Mouse (Mus musculus): ENCODE measurements around the gene Xkr7.

Xkr7 gene

DNA sequence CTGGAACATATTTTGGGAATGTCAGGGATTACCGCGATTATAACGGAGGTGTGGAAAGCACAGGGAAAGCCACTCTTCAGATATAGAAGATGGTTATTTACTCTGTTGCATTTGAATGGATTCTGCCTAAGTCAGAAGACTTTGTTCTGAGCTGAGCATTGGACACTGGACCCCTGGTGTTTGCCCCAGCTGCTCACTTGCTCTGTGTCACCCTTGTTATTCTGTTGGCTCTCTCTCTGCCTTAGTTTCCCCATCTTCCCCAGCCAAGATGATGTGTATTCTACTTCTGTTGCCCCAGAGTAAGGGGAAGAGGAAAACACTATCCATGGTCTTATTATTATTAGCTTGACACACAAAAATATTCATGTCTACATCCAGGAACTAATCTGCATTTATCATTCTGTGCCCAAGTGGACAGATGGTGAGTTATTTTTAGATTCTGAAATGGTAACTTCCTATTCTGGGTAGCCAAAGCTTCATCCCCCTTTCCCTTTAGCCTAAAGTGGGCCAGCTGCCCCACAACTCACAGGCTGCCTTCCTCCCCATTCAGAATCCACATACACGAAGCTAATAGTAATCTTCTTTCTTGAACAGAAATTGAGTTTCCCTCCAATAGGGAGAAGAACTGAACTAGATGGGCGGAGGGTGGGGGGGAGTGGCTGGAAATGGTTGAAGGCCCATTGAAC lies 2.0 kb downstream of the Xkr7 start:
- no peak for DNase-seq

DNA sequence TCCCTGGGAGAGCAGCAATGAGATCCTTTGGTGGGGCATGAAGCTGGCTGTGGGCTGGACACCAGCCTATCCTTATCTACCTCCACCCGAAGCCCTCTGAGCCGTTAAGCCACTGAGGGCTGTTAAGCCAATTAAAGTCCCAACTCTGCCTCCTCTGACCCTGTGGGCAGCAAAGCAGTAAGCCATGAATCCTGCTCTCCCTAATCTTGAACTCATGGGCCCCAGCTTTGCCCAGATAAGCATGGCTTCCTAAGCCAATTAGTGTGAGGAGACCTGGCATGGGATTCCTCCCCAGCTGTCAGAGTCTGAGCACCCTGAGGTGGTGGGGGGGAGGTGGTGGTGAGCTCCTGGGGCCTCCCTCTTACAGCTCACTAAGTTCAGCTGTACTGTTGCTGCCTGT lies 5.0 kb downstream of the Xkr7 start:
- no peak for DNase-seq

DNA sequence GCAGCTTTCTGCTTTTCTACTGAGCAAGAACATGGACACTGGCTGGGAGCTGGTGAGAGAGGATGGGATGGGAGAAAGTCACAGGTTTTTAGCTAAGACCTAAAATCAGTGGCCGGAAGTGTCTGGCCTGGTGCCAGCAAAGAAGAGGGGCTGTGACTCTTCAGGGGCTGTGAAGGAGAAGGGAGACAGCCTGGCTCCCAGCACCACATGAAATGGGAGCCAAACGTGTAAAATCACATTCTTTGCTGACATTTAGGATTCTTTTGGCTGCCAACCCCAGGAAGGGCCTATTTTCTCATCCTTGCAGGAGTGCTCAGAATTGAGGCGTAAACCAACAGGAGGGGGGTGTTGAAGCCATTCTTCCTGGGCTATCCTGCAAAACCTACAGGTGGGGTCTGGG lies 12.2 kb downstream of the Xkr7 start:
- DNase-seq: no peak

DNA sequence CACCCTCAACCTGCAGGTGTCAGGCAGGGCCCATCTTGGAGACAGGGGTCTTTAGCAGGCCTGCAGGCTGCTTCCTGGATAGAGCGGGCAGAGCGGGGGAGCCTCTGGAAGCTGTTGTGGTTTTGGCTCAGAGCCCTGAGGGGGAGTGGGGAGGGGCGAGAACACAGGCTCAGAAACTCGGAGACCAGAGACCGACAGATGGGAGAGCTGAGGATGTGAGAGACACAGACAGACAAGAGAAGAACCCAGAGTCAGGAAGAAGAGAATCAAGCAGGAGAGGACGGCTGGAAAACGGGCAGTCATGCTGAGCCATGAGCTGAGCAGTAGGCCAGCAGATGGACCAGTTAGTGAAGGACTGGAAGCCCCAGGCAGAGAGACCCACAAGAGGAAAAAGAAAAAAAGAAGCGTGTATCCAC lies 14.2 kb downstream of the Xkr7 start:
- DNase-seq: peak; percentile 58 to 74

DNA sequence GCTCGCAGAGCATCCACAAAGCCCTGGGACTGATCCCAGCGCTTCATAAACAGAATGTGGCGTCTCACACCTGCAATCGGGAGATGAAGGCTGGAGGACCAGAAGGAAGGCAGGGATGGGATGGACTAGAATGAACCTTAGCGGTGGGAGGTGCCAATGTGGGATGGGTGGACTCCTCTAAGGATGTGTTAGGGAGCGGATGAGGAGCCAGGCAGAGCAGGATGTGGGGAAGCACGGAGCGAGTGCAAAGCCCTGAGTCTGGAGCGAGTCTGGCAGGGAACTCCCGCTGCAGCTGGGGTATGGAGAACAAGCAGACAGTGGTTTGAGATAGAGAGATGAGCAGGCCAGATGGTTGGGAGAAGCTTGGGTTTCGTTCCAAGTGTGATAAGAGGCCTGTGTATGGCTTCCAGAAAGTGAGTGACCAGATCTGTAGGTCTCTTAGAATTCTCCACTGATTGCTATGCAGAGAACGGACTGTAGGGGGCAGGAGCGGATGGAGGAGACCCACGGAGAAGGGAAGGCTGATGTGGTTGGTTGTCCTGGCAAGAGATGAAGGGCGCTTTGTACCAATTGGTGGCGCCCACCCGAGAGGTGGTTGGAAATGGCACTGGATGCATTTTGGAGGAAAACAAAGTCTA lies 16.3 kb downstream of the Xkr7 start:
- DNase-seq: peak in 1 of 2 experiments; percentile 22

DNA sequence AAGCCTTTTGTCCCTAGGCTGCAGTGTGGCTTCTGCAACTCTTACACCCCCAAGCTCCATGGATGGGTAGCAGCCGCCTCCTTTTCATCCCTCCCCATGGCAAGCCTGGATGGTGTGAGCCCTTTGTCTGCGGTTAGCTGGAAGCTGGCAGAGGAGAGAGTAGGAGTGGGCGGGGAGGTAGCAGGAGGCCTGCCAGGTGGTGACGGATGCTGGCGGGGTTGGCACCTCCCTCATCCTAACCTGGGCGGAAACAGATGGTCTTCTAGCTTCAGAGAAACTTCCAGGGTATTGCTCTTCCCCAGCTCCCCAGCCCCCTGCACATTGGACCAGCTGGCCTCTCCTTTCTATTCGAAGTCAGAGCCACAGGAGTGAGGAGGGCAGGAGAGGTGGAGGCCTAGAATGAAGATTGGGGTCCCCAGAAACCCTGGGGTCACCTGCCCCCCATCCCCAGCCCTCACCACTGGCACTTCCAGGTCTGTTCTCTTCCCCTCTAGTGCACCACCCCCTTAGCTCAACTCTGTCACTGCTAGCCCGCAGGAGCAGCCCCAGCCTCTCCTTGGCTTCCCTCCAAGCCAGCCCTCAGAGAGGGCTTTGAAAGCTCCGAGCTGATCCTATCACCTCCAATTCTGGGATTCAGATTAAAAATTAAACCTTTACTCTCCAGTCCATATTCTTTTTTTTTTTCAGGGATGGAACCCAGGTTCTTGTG lies 17.8 kb downstream of the Xkr7 start:
- DNase-seq: peak; percentile 47 to 49

DNA sequence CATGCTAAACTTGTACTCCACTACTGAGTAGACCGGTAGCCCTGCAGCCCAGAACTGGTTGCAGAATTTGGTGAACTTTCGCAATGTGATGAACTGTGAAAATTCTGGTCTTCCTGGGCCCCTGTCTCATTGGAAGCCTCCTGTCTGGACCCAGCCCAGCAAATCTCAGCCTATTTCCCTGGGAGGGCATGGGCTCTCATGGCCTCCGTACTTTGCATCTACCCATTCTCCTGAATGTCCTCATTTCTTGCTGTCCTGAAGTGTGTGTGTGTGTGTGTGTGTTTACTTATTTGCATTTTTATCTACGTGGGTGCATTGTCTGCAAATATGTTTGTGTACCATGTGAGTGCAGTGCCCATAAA lies 18.3 kb downstream of the Xkr7 start:
- DNase-seq: no peak

DNA sequence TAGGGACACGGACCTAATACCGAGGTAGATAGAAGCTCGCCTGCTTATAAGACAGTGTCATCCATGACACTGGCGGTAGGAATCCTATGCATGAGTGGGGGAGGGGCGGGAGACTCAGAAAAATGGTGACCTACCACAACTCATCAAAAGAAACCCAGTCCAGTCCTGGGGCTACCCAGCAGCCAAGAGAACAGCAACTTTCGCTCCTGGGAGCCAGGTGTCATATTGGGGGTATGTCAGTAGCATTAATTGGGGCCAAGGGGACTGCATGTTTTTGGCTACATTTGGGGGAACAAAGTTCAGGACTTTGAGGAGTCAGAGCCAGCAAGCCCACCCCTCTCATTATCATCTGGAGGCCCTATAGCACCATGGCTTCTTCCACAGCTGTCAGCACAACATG lies 19.4 kb downstream of the Xkr7 start:
- DNase-seq: no peak

DNA sequence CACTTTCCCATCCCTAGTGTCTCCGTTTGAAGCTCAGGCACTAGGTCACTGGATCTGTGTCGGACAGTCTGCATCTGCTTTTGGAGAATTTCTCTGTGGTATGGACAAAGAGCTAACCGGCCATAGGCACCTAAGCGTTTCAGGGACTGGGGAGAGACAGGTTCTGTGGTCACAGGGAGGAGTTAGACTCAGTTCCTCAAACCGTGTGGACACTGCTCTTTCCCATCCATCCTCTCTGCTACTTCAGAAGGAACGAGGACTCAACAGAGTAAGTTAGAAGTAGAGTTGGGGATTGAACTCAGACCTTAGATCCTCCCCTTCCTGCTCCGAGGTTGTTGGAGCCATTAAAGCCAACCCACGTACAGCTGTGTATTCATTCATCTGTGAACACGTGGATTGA lies 19.9 kb downstream of the Xkr7 start:
- no peak for DNase-seq

DNA sequence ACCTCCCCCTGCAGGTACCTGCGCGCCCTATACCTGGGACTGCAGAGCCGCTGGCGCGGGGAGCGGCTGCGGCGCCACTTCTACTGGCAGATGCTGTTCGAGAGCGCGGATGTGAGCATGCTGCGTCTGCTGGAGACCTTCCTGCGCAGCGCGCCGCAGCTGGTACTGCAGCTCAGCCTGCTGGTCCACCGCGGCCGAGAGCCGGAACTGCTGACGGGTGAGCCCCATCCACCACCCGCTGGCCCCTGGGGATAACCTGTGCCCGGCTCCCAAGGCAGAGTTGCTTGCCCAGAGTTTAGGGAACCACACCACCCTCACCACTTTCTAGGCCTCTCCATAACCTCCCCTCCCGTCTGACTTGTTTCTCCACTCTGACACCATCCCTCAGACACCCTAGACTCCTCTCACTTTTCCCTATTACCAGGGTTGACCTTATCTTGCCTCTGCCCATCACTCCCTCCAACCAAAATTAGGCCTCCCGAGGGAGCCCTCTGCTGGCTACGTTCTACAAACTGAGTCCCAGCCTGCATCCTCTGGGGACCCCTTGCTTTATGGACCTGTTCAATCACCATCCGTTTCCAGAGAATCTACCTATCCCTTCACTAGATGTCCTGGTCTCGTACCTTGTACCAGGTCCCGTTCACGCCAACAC lies 21.2 kb downstream of the Xkr7 start:
- DNase-seq: peak in 1 of 2 experiments; percentile 11

DNA sequence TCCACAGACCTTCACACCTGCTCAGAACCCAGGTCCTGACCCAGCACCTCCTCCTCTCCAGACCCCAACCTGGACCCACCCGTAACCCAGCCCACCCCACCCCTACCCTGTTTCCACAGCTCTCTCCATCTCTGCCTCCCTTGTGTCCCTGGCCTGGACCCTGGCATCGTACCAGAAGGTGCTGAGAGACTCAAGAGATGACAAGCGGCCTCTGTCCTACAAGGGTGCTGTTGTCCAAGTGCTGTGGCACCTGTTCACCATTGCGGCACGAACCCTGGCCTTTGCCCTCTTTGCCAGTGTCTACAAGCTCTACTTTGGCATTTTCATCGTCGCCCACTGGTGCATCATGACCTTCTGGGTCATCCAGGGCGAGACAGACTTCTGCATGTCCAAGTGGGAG lies 22.2 kb downstream of the Xkr7 start:
- no peak for DNase-seq

DNA sequence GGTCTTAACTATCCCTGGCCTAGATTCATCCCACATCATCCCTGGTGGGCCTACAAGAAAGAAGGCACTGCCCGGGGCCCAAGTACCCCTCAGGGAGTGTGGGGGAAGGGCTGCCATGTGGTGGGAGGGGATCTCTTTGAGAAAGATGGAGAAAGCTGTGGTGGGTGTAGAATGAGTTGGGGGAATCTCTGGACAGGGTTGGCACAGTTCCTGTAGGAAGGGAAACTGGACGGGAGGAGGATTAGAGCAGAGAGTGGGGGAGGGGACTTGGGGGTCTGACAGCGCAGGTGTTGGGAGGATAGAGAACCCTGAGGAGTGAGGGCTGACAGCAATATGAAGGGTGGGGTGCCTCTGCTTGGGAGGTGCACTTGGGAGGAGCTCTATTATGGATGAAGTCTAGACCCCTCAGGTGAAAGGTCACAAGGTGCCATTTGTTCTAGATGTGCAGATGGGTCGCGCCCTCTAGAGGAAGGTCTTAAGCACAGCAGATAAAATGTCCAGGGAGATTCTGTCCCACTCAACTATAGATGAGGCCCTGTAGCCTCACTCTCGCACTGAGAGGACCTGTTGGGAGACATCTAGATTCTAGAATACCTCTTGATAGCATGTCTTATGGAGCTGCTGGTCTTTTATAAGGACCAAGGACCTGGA lies 23.7 kb downstream of the Xkr7 start:
- no peak for DNase-seq

DNA sequence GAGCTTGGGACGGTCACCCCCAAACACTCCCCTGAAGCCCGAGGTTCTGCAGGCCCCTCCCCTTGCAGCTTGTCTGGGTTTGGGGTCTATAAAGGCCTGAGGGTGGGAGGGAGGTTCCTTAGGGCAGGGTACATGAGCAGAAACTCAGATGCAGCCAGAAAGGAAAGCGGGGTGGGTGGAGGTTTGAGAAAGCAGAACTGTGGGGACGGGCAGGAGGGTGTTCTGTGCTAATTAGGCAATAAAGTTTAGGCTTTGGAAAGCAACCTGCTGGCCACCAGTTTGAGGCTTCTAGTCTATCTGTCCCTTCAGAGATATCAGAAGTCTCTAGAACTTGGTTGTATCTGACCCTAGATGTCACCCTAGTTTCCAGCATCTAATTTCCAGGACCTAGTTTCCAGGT lies 26.7 kb downstream of the Xkr7 start:
- DNase-seq: no peak

DNA sequence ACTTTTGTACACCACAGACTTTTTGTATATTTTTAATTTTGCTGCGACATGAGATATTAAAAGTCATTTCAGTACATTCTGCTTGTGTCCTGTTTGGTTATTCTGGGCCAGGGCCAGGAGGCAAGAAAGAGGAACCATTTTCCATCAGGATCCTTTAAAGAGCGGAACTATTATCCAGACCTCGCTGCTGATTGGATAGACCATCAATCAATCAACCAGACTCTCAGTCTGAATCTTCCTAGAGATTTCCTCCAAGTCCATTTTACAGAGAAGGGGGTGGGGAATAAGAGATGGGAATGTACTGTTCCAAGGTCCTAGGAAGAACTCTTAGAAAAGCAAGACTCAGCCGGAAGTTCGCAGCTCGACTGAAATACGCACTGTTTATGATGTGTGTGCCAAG lies 28.6 kb downstream of the Xkr7 start:
- no peak for DNase-seq

DNA sequence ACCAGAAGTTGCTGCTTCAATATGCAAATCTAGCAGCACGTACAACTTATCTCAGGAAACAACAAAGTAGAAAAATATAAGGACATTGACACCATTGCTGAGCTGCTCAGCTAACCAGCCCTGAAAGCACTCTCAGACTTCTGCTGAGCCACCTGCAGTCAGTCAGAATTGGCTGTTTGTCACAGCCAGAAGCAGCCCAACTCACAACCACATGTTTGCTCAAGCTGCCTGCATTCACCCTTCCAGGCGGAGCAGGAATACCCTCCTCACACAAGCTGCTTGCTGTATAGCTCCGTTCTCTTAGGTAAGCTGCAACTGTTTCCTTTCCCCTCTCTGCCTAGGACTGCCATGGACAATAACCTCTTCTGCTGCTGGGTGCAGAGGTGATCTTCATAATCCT lies 31.7 kb downstream of the Xkr7 start:
- DNase-seq: no peak

DNA sequence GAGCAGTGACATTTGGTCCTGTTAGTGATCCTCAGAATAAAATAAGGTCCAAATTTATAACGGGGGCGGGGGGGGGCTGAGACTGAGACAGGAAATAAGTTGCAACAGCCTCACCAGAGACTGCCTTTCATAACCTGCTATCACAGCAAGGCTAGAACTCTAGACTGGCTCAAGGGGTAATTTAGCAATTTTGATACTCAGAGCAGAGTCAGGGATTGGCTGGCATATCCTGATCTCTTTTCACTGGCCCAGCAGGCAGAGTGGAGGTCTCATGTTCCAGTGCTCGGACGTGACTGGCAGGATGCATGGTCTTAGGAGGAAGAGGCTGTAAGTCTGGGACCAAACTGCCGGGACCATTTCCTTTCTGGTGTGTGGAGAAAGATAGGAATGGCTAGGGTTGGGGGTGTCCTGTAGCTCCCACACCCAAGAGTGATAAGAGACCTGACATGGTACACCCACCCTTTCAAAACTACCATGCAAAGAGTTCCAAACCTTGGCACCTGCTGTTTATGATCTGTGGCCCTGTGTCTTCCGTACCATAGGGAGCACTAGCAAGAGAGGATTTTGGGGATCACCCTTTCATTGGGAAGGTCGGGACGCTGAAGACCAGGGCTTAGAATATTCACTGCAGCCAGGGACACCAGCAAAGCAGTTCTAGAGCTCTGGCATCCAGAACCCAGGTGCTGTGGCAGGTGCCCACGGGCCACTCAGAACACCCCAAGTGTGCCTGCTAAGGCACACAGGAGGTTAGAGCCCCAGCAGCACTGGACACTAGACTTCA lies 32.7 kb downstream of the Xkr7 start:
- no peak for DNase-seq

DNA sequence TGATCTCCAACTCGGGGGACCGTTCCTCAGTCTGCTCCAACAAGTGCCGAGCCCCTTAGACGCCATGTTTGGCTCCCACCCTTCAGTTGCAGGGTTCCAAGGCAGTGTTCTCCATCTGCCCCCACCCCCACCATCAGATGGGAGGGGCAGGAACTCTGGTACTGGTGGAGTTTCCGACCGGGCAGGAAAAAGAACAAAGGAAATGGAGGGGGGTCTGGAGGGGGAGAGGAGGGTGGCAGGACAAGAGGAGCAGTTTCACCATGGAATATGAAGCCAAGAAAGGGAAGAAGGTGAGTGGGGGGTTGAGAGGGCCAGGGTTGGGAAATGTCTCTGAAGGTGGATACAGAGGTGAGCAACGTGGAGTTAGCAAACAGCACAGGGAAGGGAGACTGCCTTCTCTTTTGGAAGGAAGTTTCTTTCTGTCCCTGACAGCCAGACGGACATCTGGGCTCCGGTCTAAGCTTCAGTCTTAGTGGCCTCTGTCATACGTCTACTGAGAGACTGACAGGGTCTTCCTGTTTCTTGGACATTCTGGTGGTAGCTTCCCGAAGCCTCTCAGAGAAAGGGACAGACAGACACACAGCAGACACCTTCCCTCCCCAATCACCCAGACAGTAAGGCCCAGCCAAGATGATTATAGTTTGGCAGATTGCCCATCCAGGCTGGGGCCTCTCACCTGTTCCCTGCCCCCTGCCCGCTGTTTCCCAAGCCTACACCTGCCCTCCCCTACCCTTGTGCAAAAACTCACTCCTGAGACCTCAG lies 34.3 kb downstream of the Xkr7 start, which contains the start of gene Ccm2l:
TSS of gene Ccm2l (plus strand) at position 209 of the 762 bp plus-strand sequence.
- DNase-seq: no peak

DNA sequence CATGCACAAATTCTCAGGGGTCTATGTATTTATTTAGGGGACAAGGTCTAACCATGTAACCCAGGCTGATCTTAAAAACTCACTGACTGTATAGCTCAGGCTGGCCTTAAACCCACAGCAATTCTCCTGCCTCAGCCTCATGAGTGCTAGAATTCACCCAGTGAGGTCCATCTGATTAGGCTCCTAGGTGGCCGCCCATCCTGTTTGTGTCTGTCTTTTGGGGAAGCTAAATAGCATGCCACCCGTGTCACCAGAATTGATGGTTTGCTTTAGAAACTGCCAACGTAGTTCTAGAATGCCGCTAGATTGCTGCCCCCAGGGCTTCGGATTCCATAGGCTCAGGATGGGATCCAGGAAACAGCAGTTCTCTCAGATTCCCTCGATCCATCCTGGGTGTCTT lies 35.3 kb downstream of the Xkr7 start:
- DNase-seq: no peak

DNA sequence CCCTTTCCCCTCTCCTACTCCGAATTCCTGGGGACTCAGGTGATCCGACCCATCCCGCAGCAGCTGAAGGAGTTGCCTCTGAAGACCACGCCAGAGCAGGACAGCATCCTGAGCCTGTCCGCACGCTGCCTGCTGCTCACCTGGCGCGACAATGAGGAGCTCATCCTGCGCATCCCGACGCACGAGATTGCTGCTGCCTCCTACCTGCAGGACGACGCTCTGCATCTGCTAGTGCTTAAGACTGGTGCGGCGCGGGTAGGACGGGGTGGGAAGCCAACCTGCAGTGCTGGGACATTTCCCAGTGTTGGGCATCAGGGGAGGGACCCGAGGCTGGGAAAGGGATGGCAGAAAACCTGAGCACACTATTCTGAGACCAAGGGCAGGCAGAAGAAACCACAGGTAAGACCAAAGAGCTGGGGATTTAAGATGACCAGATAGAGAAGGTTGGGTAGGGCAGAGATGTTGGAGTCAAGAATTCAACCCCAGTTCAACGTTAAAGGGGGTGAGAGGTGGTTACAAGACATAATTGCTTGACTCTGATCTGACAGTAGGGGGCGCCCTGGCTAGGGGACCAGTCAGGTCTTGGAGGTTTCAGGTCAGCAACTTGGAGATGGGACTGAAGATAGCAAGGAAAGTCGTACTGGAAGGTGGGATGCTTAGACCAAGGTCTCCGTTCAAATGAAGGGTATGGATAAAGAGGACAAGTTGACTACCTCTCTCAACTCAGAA lies 39.3 kb downstream of the Xkr7 start:
- no peak for DNase-seq

DNA sequence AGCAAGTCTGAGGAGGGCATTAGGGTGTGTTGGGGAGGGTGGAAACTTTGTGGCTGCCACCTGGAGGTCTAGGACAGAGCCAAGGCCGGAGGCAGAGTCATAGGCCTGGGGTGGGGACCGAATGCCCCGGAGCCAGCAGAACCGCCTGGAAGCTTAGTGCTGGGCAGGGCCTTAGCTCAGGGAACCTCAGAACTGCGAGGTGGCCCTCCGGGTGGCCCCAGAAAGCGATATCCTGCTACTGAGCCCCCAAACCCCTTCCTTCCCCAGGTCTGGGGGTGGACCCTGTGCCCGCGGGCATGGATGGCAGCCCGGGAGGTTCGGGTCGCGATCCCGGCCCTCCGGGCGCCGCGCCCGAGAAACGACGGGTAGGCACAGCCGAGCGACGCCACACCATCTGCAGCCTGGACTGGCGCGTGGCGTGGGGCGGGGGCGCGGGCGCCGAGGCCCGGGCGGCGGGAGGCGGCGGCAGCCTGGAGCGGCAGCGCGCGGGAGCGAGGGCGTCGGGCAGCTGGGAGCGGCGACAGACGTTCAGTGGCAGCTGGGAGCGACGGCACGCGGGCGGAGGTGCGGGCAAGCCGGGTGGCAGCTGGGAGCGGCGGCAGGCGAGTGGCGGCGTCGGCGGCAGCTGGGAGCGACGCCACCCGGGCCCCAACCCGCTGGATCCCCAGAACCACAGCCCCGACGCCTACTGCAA lies 40.0 kb downstream of the Xkr7 start:
- no peak for DNase-seq
